Mouse (Mus musculus): ENCODE data around the gene Creld2. TPM values are rescaled to one million over a fixed set of nuclear protein-coding genes. Genes with fewer than 3 reads are reported as not detected.

The Creld2 gene
- polyA plus RNA-seq, 1 experiment = 24.4 TPM

DNA sequence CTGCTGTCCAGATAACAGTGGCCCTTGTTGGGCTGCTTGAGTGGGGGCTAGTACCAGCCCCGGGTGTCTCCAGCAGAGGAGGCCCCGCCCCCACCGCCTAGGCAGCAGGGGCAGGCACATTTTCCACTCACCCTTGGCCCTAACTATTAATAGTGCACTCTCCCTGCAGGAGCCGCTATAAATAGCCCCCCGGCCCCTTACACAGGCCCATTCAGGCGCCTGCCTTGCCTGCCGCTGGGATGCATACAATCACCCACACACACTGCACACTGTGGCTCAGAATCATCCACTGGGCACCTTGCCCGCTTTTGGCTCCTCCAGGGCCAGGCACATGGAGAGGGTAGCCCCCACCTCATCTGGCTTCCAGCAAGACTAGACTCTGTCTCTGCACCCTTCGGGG is 19.8 kb downstream of the Creld2 start:
- H3K27ac ChIP-seq (ENCODE audit: insufficient read depth, low read depth, low read length) = no peak overlapping the region

DNA sequence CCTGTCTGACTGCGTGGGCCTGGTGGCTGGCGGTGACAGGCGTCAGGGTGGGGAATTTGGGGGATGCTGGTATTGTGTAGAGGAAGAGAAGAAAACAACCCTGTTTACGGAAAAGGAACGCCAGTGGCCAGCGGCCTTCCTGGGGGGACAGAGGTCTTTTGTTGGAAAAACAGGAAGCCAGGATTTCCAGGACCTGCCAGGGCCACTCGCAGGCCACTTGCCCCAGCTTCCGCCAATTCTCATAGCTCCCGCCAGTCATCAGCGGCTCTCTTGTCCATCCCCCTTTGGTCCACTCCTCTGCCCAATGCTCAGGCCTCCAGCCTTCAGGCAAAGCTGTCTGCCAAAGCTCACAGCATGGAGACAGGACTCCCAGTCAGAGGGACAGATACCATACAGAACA is 20.7 kb downstream of the Creld2 start:
- Histone ChIP-seq H3K4me3 (ENCODE audit: insufficient read depth, low read length) (no peak overlapping the region), H3K27ac (ENCODE audit: insufficient read depth, low read depth, low read length) (no peak overlapping the region), H3K4me1 (ENCODE audit: control insufficient read depth, insufficient read depth, low read length) (peaks cover 3% of the 10 kb centered on the region; the same call in 1 of the 2 replicates)
- no peak for TF ChIP-seq CTCF (IDR thresholded peaks at IDR 0.05; ENCODE audit: low read depth, low read length)

More for the DNA sequence above, 19.8 kb downstream of the Creld2 start:
- TF ChIP-seq POLR2A (IDR thresholded peaks at IDR 0.05; ENCODE audit: borderline replicate concordance, low read depth, low read length) (no peak), CTCF (IDR thresholded peaks at IDR 0.05; ENCODE audit: low read depth, low read length) (no peak)
- H3K4me3 ChIP-seq (ENCODE audit: insufficient read depth, low read length) = no peak overlapping the region
- peaks cover 3% of the 10 kb centered on the region; the same call in 1 of the 2 replicates for H3K4me1 ChIP-seq (ENCODE audit: control insufficient read depth, insufficient read depth, low read length)

DNA sequence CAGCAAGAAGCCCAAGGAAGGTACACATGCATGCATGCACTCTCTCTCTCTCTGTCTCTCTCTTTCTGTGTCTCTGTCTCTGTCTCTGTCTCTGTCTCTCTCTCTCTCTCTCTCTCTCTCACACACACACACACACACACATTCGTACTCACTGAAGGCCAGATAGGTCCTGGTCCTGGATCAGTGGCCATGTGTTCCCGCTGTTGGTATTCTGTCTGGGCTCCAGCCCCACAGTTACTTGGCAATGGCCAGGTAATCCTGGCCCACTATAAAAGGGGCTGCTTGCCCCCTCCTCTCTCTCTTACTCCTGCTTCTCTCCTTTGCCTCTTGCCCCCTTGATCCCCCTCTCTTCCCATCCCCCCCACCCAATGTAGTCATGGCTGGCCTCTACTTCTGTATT is 21.7 kb downstream of the Creld2 start:
- no peak for TF ChIP-seq POLR2A (IDR thresholded peaks at IDR 0.05; ENCODE audit: borderline replicate concordance, low read depth, low read length)
- no peak for TF ChIP-seq CTCF (IDR thresholded peaks at IDR 0.05; ENCODE audit: low read depth, low read length)
- peaks cover 3% of the 10 kb centered on the region; the same call in 1 of the 2 replicates for H3K4me1 ChIP-seq (ENCODE audit: control insufficient read depth, insufficient read depth, low read length)
- H3K4me3 ChIP-seq (ENCODE audit: insufficient read depth, low read length) = no peak overlapping the region
- no peak overlapping the region for H3K27ac ChIP-seq (ENCODE audit: insufficient read depth, low read depth, low read length)

DNA sequence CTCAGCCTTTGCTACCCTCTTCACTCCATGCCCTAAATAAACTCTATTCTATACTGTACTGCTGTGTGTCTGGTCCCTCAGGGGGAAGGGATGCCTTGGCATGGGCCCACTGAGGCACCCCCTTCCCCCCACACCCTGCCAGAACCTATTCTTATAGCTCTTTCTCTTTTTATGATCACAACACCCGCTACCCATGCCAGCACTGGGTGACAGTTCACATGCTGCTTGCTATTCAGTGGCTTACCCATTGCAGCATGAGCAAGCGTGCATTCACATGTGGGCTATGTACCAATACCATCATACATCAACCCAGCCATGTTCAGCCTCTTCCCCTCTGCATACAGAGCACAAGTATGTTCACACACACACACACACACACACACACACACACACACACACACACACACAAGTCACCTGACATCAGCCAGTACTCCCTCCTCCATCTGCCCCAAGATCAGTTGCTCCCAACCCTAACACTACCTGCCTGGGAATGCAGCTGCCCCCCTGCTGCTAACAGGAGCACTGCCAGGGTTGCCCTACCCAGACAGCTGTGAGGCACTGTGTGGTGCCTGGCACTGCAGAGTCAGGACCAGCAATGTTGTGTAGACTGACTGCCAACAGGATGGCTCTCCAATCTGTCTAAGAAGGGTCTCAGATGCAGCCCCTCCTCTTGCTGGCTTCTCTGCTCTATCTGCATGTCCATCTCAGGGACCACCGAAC is 22.3 kb downstream of the Creld2 start:
- no peak overlapping the region for H3K27ac ChIP-seq (ENCODE audit: insufficient read depth, low read depth, low read length)
- TF ChIP-seq CTCF (IDR thresholded peaks at IDR 0.05; ENCODE audit: low read depth, low read length) (no peak), POLR2A (IDR thresholded peaks at IDR 0.05; ENCODE audit: borderline replicate concordance, low read depth, low read length) (no peak)
- H3K4me1 ChIP-seq (ENCODE audit: control insufficient read depth, insufficient read depth, low read length) = peaks cover 3% of the 10 kb centered on the region; the same call in 1 of the 2 replicates
- H3K4me3 ChIP-seq (ENCODE audit: insufficient read depth, low read length) = no peak overlapping the region

DNA sequence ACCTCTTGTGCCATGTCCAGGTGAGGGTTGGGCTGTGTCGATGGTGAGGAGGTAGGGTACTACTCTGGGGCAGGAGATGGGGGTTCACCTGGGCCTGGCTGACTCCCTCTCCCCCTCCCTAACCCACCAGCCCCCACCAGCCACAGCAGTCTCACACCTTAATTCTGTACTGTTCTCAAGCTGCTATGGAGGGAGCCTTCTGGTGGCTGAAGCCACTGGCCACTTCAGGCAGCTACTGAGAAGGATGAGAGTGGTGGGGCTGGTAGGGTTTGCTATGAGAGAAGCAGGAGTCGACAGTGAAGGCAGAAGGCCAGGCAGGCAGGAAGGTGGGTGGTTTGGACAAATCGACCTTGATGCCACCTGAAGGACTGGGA is 22.8 kb downstream of the Creld2 start:
- no peak overlapping the region for H3K4me3 ChIP-seq (ENCODE audit: insufficient read depth, low read length)
- no peak overlapping the region for H3K27ac ChIP-seq (ENCODE audit: insufficient read depth, low read depth, low read length)
- peaks cover 3% of the 10 kb centered on the region; the same call in 1 of the 2 replicates for H3K4me1 ChIP-seq (ENCODE audit: control insufficient read depth, insufficient read depth, low read length)
- TF ChIP-seq POLR2A (IDR thresholded peaks at IDR 0.05; ENCODE audit: borderline replicate concordance, low read depth, low read length) (no peak), CTCF (IDR thresholded peaks at IDR 0.05; ENCODE audit: low read depth, low read length) (no peak)

DNA sequence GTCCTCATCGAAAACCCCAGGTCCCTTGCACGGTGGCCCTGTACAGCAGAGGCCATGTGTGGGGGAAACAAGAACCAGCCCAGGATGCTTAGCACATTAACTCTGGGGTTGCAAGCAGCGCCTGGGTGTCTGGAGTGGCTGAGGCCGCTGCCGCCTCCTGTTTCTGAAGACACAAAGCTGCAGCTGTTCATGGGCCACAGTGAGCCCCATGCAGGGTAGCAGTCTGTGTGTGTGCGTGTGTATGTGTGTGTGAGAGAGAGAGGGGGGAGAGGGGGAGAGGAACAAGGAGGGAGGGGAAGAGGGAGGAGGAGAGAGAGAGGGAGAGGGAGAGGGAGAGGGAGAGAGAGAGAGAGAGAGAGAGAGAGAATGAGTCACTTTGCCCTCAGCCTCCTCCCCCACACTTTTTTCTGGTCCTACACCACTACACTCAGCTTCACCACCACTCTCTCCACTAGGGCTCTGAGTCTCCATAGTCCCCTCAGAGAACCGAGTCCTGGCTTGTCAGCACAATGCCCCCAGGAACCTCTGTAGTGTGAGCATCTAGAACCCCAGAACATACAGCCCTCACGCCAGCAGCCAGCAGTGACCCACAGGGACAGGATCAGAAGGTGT is 24.1 kb downstream of the Creld2 start:
- Histone ChIP-seq H3K4me1 (ENCODE audit: control insufficient read depth, insufficient read depth, low read length) (0 out of 2 replicates have a peak, but pooled peaks cover 3% of the 10 kb centered on the region), H3K27ac (ENCODE audit: insufficient read depth, low read depth, low read length) (no peak overlapping the region), H3K4me3 (ENCODE audit: insufficient read depth, low read length) (no peak overlapping the region)
- no peak for TF ChIP-seq CTCF (IDR thresholded peaks at IDR 0.05; ENCODE audit: low read depth, low read length)

DNA sequence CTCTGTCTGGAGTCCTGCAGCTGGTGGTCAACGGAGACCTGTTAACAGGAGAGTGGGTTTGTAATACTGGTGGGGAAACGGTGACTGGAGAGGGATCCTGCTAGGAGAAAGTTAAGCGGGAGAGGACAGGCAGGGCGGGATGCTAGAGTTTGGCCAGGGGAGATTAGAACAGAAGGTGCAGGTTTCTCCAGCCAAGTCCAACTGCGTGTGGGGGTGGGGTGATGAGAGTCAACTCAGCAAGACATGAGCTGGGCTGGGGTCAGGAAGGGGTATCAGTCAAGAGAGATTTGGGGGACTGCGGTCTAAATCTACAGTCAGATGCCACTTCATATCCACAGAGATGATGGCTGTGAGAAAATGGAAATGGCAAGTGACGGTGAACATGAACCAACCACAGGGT is 25.5 kb downstream of the Creld2 start:
- TF ChIP-seq CTCF (IDR thresholded peaks at IDR 0.05; ENCODE audit: low read depth, low read length) (no peak), POLR2A (IDR thresholded peaks at IDR 0.05; ENCODE audit: borderline replicate concordance, low read depth, low read length) (no peak)
- Histone ChIP-seq H3K27ac (ENCODE audit: insufficient read depth, low read depth, low read length) (no peak overlapping the region), H3K4me3 (ENCODE audit: insufficient read depth, low read length) (no peak overlapping the region), H3K4me1 (ENCODE audit: control insufficient read depth, insufficient read depth, low read length) (0 out of 2 replicates have a peak, but pooled peaks cover 3% of the 10 kb centered on the region)

DNA sequence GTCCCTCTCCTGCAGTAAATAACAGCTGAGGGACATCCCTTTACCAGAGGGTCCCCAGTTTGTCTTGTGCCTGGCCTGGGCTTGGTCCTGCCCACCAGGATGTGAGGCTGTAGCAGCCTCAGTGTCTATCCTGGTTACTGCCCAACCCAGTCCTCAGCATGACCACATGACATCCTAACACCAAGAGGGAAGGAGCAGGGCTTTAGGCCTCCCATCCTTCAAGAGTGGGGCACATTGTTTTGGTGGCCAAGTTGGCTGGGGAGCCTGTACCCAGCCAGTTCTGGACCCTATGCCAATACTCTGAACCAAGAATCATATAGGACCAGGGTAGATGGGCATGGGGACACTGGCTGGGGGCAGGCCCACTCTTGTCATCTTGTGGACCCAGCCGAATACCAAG is 29.2 kb downstream of the Creld2 start:
- H3K27ac ChIP-seq (ENCODE audit: insufficient read depth, low read depth, low read length) = no peak overlapping the region
- H3K4me3 ChIP-seq (ENCODE audit: insufficient read depth, low read length) = no peak overlapping the region
- H3K4me1 ChIP-seq (ENCODE audit: control insufficient read depth, insufficient read depth, low read length) = no peaks in the 10 kb centered on the region
- no peak for TF ChIP-seq POLR2A (IDR thresholded peaks at IDR 0.05; ENCODE audit: borderline replicate concordance, low read depth, low read length)
- TF ChIP-seq CTCF (IDR thresholded peaks at IDR 0.05; ENCODE audit: low read depth, low read length) = no peak

DNA sequence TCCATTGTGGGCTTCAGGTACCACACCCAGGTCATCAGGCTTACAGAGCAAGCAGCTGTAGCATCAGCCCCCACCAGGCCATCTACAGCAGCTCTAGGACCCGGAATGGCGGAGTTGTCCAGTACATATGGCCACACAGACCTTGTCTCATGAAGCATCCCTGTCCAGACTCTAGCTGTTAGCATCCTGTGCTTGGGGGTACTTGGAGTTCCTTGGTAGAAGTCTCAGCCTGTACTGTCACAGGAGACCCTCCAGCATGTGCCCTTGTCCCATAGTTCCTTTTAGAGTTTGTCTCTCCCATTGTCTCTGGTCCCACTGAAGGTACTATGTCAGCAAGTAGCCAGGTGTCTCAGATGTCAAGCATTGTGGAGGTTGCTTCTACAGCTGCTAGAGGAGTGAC is 30.2 kb downstream of the Creld2 start:
- Histone ChIP-seq H3K4me3 (ENCODE audit: insufficient read depth, low read length) (no peak overlapping the region), H3K4me1 (ENCODE audit: control insufficient read depth, insufficient read depth, low read length) (peaks cover 6% of the 10 kb centered on the region), H3K27ac (ENCODE audit: insufficient read depth, low read depth, low read length) (no peak overlapping the region)
- TF ChIP-seq CTCF (IDR thresholded peaks at IDR 0.05; ENCODE audit: low read depth, low read length) = no peak
- no peak for TF ChIP-seq POLR2A (IDR thresholded peaks at IDR 0.05; ENCODE audit: borderline replicate concordance, low read depth, low read length)

DNA sequence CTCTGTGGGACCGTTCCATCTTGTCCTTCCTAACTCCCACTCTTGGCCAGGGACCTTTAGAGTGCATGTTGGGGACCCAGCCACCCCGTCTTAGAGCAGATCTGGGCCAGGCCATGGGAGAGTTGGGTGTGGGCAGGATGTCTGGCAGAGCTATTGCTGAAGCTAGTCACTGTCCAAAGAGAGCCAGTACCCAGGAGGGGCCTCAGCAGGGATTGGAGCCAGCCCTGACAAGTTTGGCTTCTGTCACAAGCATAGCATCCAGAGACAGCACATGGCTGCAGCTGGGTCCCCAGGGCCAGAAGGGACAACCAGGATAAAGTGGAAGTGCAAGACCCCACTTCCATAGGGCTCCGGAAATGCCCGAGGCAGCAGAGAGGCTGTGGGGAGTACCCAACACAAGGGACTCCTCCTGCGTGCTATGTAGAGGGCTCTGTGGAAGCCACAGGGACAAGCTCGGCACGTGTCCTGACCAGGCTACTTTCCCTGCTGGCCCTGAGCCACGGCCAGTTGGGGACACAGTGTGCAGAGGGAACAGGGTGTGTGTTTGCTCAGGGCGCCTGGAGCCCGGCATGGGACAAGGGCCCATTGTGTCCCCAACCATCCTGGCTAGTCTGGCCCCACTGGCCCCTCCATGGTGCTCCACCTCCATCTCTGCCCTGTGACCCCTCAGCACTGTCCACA is 30.8 kb downstream of the Creld2 start:
- Histone ChIP-seq H3K4me1 (ENCODE audit: control insufficient read depth, insufficient read depth, low read length) (peaks cover 12% of the 10 kb centered on the region), H3K27ac (ENCODE audit: insufficient read depth, low read depth, low read length) (no peak overlapping the region)
- TF ChIP-seq POLR2A (IDR thresholded peaks at IDR 0.05; ENCODE audit: borderline replicate concordance, low read depth, low read length) = no peak
- TF ChIP-seq CTCF (IDR thresholded peaks at IDR 0.05; ENCODE audit: low read depth, low read length) = no peak

More for the DNA sequence above, 30.8 kb downstream of the Creld2 start:
- no peak overlapping the region for H3K4me3 ChIP-seq (ENCODE audit: insufficient read depth, low read length)
